Mouse (Mus musculus) kidney, adult 9 months (tissue): Measurements from ENCODE around the gene Acp1.

Source experiments
- DNase-seq: peaks from one replicate; pipeline ENCODE4 v3.0.0; 2022

Gene Acp1

DNA sequence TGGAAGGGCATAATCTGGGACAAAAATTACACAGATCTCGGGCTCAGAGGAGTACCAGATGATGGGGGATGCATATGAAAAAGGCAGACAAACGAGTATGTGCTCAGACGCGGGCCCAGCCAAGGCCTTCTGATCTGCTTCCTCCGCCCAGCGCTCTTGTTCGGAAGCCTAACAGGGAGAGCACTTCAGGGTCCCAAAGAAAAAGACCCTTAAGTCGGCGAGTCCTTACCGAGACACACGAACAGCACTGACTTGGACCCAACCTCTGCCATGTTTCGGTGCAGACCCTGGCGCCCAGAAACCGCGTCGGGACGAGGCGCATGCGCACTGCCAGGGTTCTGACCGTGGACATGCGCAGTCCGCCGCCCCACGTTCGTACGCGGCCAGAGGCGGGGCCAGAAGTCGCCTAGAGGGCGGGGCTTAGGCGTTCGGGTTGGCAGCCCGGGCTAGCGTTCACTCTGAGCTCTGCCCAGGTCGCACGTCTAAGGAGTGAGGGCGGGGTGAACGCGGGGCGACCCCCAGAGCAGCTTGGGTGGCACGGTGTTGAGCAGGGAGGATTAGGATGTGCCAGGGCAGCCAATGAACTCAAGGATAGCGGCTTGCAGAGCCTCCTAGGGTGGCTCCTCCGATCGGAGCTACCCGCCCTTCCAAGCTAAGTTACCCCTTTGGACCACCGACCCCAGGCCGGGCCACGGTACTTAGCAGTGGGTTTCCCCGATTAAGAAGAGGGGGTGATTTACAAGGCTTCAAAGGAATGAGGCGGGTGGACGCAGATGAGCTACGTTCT is at the start of gene Acp1, which contains the start of gene Sh3yl1:
TSS of gene Acp1 (minus strand) at position 329 of the 787 bp plus-strand sequence.
TSS of gene Sh3yl1 (plus strand) at position 408 of the 787 bp plus-strand sequence.
- DNase-seq: peak; percentile 96

DNA sequence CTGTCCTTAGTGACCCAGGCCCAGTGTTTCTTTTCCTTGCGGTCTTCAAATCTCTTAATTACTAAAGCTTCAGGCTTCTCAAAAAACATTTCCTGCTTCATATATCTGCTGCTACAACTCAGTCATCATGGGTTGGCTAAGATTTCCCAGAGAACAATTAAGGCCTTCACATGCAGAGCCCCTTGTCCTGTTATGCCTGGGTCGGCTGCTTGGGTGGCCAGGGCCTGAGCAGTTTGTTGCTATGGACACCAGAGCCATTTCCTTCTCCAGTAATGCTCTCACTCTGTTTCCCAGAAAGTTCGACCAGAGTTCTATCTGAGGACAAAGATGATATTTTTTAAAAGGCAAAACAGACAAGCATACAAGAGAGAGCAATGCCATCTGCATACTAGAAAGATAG is 32.8 kb upstream of the Acp1 start:
- peak; percentile 12 for DNase-seq

DNA sequence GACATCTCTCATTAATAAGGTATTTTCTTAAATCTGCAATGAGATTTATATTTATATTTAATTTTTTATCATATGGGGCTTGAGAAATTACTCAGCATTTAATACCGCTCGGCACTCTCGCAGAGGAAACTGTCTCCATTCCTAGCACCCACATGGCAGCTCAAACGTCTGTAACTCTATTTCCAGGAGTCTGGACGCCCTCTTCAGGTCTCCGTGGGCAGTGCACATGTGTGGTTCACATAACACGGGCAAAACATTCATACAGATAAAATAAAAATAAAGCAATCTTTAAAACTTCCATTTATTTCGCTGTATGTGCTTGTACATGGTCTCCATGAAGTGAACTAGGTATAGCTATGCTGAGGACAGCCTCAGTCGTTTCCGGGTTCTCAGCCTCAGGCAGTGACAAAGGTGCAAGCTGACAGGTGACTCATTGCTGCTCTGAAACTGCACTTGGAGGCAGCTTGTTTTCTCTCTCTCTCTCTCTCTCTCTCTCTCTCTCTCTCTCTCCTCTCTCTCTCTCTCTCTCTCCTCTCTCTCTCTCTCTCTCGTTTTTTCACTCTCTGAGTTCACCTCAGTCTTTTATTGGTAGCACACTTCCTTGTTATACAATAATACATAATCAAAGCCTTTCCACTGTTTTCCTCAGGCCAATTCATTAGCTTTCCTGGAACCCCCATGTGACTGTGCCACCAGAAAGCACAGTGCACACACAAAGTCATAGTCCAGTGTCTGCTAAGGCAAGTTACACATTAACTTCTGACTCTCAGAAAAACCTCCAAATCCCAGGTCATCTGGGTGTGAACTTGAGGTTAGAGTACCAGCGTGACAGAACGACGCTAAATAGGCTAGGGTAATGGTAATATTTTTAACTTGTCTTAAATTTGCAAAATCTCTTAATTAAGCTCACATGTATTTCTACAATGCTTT is 31.9 kb upstream of the Acp1 start:
- peak; percentile 91 for DNase-seq

DNA sequence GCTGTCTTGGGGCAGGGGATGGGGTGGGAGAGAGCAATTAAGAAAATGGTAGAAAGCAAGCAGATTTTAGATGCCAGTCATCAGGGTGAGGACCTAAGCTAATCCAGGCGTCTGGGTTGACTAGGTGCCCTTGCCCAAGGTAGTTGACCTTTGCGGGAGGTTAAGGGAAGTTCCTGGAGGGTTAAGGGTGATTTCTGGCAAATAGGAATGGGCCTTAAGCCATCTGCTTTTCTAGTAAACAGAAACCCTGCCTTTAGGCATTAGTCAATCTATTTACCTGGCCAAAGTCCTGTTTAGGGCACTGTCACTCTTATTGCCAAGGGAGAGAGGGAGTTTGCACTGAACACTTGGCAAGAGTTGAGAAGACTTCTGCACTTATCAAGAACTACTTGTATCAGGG is 25.5 kb upstream of the Acp1 start:
- DNase-seq: peak; percentile 45

DNA sequence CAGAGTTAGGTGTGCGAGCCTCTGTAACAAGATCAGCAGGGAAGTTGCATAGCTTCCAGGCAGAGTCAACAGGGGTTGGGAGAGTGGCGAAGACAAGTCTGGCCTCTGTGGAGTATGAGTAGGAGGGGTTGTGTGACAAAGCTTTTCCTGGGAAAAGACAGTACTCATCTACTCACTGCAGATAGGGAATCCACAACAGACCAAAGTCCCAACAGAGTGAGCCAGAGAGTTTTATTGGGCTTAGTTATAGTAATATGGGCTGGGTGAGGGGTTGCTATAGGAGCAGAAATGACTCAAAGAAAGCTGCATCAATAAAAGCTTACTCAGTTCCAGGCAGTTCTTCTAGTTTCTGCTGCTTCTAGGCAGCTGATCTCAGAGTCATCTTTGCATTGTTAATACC is 21.9 kb upstream of the Acp1 start:
- no peak for DNase-seq

DNA sequence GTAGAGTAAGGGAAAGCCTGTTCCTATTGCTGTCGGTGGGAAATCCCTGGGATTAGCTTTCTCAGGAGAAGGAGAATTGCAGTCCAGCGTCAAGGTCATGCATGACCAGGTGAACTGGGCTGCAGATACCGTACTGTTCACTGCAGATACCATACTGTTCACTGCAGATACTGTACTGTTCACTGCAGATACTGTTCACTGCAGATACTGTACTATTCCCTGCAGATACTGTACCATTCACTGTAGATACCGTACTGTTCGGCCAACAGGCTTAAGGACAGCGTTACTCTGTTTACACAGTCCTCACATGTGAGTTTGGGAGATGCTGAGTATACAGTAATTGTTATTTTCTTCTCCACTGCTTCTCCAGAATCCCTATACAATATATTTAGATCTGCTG is 16.8 kb upstream of the Acp1 start:
- no peak for DNase-seq

DNA sequence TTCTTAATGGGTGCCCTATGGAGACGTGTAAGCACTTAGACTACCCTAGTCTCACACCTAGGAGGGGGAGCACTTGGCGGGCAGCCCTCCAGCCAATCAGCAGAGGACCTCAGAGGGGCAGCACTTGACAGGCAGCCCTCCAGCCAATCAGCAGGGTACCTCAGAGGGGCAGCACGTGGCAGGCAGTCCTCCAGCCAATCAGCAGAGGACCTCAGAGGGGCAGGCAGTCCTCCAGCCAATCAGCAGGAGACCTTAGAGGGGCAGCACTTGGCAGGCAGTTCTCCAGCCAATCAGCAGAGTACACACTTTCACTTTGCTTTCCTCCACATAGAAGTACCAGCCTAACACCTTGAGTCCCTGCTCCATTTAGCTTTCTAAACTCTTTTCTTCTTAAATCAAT is 11.0 kb upstream of the Acp1 start:
- no peak for DNase-seq

DNA sequence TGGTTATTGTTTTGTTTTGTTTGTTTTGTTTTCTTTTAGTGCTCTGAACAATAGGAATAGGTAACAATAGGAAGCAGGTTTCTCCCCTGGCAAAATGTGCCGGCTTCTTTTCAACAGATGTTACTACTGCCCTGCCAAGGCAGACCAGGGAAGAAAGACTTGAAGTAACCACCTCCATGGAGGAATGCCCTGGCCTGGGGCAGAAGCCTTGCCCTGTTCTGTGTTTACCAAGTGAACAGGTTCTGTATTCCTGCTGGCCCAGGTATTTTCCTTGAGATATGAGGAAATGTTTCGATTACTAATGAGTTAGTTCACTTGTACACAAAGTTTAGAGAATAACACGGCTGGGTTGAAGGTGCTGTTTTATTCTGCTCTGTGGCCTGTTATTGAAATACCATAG is 1.5 kb upstream of the Acp1 start:
- peak; percentile 54 for DNase-seq

DNA sequence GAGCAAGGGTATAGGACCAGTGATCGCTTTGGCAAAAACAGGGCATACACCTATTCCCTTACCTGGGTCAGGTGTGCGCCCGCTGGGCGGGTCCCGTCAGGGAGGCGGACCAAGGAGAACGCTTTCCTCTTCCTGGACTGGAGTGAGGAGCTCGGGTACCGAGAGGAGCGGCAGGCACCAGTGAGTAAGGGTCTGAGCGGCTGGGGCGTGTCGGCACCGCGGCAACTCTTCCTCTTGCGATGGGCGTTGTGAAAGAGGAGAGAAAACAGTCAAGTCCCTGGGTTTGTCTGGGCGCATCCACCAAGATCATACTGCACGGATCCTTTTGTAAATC is 626 bp upstream of the Acp1 start:
- peak; percentile 84 for DNase-seq

DNA sequence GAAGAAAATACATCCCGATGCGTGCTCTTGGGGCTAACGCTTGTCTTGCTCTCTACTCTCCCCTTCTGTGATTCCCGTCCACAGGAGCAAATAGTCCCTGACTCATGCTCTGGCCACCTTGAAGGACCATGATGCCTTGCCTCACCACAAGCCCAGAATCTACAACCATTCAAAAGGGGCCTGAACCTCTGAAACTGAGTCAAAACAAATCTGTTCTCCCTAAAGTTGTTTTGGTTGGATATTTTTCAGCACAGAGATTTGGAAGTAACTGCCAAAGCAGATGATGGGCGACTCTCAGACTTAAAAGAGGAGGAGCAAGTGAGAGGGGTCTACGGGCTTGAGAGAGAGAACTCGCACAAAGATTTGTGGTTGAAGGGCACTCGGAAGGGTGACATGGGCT is 529 bp downstream of the Acp1 start:
- no peak for DNase-seq

DNA sequence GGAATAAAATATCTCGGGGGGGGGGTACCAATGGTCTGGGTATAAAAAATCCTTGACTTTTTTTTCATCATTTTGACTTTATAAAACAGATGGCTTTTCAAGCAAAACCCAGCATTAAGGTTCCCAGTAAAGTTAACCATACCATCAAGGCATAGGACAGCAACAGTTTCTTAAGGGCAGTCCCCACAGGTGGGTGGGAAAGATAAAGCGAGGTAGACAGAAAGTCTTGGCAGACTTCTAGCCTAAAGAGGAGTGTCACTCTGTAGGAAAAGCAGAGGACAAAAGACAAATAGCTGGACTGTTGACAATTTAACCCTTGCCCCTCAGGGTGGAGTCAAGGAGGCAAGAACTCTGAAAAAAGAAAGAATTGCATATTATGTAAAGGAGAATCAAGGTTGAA is 1.5 kb downstream of the Acp1 start:
- DNase-seq: peak; percentile 23

DNA sequence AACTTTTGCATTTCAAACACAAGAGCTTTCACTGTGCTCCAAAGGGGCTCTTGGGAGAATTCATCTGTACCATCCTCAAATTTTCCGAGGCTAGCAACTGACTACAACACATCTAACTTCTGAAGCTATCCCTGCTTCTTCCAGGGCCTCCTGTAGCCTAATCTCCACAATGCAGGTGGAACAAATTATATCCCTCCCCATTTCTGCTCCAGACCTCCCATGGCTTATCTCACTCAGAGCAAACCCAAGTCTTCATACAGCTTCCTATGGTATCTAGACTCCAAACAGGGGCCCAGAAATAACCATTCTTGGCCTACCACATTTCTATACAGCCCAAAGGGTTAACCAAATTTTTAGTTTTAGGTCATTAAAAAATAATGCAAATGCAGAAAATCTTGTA is 2.7 kb downstream of the Acp1 start:
- DNase-seq: no peak

DNA sequence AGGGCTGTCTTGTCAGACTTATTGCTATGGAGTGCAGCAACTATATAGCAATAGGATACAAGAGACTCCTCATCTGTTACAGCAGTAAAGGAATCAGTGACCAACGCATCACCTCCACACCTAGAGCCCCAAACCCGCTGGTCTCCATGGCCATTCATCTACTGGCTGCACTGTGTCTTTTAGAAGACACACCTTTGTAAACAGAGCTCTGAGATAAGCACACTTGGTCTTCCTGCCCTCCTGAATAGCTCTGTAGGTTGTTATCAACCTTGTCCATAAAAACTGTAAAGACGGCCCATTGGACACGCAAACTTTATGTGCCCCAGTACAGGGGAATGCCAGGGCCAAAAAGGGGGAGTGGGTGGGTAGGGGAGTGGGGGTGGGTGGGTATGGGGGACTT is 14.3 kb downstream of the Acp1 start:
- DNase-seq: no peak

DNA sequence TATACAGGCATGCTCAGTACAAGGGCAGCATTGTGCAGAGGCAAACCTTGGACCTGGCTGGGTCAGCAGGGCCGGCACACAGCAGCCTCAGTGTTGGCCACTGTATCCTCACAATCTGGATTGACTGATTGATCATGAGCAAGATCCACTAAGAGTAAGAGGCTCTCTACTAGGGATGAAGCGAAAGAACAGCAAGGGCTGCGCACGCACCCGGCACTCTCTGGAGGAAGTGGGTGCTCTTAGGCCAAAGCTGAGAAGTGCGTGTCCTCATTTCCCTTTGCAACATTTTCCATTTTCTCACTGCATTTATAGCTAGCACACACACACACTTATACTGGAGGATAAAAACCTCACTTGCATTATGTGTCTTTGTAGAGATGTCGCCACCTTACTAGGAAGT is 20.0 kb downstream of the Acp1 start:
- no peak for DNase-seq

DNA sequence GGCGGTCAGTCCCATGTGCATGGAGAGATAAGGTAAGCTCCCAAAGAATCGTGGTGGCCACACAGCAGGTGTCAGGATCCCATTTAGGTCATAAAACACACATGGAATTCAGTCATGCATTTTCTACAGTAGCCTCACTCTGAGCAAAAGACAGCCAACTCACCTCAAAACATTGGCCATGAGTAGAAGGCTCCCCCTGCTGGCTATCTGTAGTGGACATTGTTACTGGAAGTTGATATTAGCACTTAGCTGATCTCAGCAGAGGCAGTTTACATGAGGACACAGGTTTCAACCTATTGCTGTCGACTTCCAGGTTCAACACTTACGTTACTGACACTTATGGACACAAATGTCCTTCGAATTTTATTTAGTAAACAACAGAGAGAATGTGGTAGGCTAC is 21.3 kb downstream of the Acp1 start:
- DNase-seq: peak; percentile 83

DNA sequence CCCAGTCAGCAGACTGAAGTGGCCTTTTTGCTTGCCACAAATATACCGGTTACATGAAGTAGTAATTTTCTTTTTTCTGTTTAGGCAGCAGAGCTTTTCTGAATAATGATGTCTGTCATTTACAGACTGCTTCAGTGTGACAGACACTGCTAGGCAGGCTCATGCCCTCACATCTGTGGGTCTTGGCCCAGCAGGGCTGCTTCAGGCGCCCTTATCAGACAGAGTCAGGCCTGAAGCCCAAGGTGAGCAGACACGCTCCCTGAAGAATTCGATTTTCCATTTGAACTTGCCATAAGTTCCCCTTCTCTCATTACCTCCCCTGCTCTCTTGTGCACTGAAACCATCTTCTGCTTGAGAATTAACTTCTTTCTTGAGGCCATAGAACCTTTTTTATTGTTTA is 23.4 kb downstream of the Acp1 start:
- DNase-seq: no peak

DNA sequence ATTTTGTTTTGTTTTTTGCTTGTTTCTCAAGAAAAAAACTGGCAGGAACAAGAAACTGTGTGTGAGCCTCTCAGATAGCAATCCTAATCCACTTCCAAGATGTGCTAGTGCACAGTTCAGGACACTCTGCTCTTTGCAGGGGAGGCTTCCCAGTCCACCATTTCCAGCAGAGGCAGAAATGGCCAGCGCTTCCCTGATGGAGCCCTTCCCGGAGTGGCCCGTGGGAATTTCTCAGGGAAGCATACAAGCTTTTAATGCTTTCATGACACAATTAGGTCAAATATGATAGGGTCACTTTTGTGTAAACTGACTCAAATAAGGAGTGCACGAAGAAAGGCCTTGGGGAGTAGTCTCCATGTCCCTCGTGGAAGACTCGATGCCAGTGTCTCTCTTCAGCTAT is 25.5 kb downstream of the Acp1 start:
- DNase-seq: no peak

DNA sequence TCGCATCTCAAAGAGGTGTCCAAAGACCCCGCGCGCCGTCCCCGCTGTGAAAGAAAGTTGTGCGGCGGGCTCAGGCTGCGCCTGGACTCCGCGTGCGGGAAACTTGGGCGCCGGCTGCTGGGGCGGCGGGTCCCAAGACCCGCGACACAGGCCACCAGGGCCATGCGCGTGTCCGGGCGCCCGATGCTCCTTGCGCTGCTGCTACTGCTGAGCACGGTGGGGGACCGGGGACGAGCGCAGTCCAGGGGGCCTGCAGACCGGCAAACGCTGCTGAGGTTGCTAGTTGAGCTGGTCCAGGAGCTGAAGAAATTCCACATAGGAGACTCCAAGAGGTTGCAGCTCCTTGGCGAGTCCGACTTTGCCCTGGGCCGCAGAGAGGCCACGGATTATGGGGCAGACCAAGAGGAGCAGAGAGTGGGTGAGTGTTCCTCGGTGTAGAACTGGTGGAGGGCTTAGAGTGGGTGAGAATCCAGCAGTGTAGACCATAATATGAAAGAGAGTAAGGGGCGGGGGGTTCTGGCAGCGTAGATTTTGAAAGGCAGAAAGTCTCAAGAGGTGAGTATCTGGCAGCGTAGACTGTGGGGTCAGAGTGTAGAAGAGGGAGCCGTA is 26.7 kb downstream of the Acp1 start:
- DNase-seq: no peak

DNA sequence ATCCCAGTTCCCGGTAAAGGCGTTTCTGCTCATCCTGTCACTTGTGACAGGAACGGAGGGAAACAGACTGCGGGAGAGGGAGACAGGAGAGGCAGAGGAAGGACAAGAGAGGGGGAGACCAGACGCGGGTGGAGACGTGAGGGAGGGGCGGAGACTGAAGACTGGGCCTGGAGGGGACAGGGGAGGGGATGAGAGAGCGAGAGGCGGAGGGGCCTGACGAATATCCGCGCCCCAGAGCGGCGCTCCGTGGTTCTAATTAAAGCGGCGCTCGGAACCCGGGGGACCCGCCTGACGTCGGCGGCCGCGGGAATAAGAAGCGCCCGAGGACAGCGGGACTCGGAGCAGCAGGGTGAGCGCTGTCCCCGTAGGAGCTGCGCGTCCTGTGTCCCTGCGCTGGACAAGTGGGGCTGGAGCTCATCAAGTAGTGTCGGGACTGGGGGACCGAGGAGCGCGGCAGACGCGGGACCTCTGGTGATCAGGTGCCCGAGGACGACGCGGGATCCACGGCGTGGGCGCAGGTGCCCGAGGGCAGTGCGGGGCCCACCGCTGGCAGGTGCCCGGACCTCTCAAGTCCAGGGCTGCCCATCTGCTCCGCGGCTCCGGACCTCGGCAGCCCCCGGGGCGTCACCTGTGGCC is 27.3 kb downstream of the Acp1 start, which contains the start of gene Alkal2:
TSS of gene Alkal2 (plus strand) at position 337 of the 636 bp plus-strand sequence.
- DNase-seq: no peak

DNA sequence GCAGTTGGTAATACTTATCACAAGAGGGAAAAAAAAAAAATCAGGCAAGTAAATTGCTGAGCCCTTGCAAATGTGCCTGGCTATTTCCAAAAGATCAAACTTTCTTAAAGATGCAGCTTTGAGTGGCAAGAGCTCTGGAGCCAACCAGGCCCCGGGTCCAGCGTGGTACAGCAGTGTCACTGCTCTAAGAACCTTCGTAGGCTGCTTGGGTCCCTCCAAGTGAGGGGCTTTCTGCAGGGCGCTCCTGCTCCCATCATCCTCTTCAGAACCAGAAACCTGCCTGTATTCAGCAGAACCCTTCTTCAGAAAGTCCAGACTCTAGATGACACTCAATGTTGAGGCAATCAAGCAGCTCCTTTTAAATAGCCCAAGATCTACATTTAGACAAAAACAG is 27.8 kb downstream of the Acp1 start:
- no peak for DNase-seq

DNA sequence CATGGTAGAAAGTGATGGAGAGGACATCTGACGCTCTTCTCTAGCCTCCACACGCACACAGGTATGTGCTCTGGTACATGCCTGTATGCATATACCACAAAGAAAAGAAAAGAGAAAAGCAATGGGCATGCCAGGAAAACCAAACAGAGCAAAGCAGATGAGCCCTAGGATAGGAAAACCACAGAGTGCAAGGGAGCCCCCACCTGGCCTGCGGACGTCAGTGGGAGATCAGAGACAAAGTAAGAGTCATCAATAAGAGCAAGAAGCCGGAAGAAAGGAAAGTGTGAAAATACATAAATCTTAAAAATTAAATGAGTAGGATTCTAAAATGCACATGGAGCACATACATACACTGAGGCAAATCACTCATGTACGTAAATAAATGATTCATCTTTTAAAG is 31.9 kb downstream of the Acp1 start:
- no peak for DNase-seq

DNA sequence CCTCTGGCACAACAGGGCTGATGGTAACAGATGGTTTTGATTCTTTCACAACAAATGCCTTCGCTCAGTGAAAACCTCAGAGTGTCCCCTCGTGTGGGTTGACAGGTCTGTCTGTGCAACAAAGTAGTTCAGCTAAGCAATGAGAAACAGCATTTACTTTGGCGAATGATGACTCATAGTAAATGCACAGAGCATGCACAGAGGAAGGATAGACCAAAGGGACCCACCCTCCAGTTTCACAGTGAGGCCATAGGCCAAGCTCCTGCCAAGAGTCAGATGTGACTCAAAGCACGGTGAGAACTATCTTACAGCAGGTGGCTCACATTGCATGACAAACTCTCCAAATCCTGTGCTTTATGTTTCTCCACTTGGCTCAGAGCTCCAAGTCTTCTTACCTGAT is 45.6 kb downstream of the Acp1 start:
- no peak for DNase-seq

DNA sequence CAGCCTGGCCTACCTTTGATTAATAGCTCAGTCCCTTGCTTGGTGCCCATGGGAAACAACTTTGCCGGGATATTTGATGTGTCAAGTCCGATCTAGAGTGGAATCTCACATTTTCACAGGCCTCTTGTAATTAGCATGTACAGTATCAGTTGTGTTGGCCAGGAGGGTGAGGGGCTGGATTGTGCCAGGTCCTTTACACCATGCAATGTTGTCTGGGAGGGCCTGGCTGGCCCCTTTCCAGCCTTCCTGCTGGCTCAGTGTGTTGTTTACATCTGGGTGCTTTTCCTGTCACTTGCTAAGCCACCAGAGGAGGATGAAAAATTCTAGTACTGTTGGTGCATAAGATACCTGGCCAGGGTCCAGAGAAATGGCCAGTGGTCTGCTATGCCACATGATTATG is 47.0 kb downstream of the Acp1 start:
- DNase-seq: no peak
